Mouse (Mus musculus): ENCODE results near the gene Lmntd2. TPM values are rescaled to one million over a fixed set of nuclear protein-coding genes. Genes with fewer than 3 reads are reported as not detected.

The Lmntd2 gene
- polyA plus RNA-seq, 1 experiment: 0.26 TPM

DNA sequence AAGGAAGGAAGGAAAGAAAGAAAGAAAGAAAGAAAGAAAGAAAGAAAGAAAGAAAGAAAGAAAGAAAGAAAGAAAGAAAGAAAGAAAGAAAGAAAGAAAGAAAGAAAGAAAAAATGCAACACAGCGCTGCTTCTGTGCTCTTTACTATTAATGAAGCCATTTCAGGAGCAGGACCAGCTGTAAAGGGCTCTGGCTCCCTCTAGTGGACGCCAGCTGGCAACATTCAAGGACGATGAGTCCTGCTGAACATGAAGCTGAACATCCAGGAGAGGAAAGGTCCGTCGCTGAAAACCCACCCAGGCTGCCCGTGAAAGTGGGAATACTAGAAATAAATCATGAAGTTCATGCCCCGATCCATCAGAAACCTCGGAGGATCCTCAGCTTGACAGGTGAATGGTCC is 37.7 kb downstream of the Lmntd2 start:
- DNase-seq: peak; percentile 83 to 87
- 2% methylated on average over 8 of the region's 8 CpGs for WGBS
- Histone ChIP-seq H3K4me1 (ENCODE audit: control insufficient read depth, insufficient read depth, low read length) (peaks cover 5% of the 10 kb centered on the region; the same call in 1 of the 2 replicates), H3K4me3 (replicated peaks; ENCODE audit: insufficient read depth, low read depth, low read length) (no peak overlapping the region), H3K27ac (ENCODE audit: insufficient read depth, low read length) (no peak overlapping the region), H3K27me3 (ENCODE audit: control insufficient read depth, insufficient read depth, low read length) (no peaks in the 10 kb centered on the region)
- TF ChIP-seq CTCF (IDR thresholded peaks at IDR 0.05; ENCODE audit: borderline replicate concordance, insufficient read depth, low read depth, low read length): peak; percentile 97
- TF ChIP-seq POLR2A (IDR thresholded peaks at IDR 0.05; ENCODE audit: borderline replicate concordance, insufficient read depth, low read length): no peak

DNA sequence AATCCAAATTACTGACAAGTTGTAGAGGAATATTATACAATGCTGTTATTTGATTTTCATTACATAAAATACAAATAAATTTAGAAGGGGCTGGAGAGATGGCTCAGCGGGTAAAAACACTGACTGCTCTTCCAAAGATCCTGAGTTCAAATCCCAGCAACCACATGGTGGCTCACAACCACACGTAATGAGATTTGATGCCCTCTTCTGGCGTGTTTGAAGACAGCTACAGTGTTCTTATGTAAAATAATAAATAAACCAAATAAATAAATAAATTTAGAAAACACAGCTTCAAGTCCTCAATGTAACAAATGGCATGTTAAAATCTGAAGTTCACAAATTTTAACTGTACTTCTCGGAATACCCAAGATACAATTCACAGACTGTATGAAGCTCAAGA is 38.8 kb downstream of the Lmntd2 start:
- no peak overlapping the region for H3K4me3 ChIP-seq (replicated peaks; ENCODE audit: insufficient read depth, low read depth, low read length)
- H3K4me1 ChIP-seq (ENCODE audit: control insufficient read depth, insufficient read depth, low read length): peaks cover 5% of the 10 kb centered on the region; the same call in 1 of the 2 replicates
- H3K27me3 ChIP-seq (ENCODE audit: control insufficient read depth, insufficient read depth, low read length): no peaks in the 10 kb centered on the region
- TF ChIP-seq CTCF (IDR thresholded peaks at IDR 0.05; ENCODE audit: borderline replicate concordance, insufficient read depth, low read depth, low read length) (no peak), POLR2A (IDR thresholded peaks at IDR 0.05; ENCODE audit: borderline replicate concordance, insufficient read depth, low read length) (no peak)
- no peak overlapping the region for H3K27ac ChIP-seq (ENCODE audit: insufficient read depth, low read length)
- 81% methylated on average over 4 of the region's 4 CpGs for WGBS
- no peak for DNase-seq

- Histone ChIP-seq H3K27ac (ENCODE audit: insufficient read depth, low read length) (no peak overlapping the region), H3K27me3 (ENCODE audit: control insufficient read depth, insufficient read depth, low read length) (no peaks in the 10 kb centered on the region), H3K4me1 (ENCODE audit: control insufficient read depth, insufficient read depth, low read length) (peaks cover 9% of the 10 kb centered on the region; the same call in 1 of the 2 replicates), H3K4me3 (replicated peaks; ENCODE audit: insufficient read depth, low read depth, low read length) (peak overlapping the region; percentile 29)
- WGBS: 83% methylated on average over 5 of the region's 5 CpGs
- no peak for DNase-seq
- TF ChIP-seq CTCF (IDR thresholded peaks at IDR 0.05; ENCODE audit: borderline replicate concordance, insufficient read depth, low read depth, low read length) (no peak), POLR2A (IDR thresholded peaks at IDR 0.05; ENCODE audit: borderline replicate concordance, insufficient read depth, low read length) (no peak)
These were observed 40.5 kb downstream of the Lmntd2 start for GRCm38 (mm10) chr7:141173323-141173850.

- Histone ChIP-seq H3K27ac (ENCODE audit: insufficient read depth, low read length) (peak within 1 kb of the TSS; percentile 84), H3K4me1 (ENCODE audit: control insufficient read depth, insufficient read depth, low read length) (peaks cover 14% of the 10 kb centered on the region; the same call in 1 of the 2 replicates), H3K27me3 (ENCODE audit: control insufficient read depth, insufficient read depth, low read length) (no peaks in the 10 kb centered on the region), H3K4me3 (replicated peaks; ENCODE audit: insufficient read depth, low read depth, low read length) (peak within 1 kb of the TSS; percentile 84)
- under 1% methylated on average over 55 of the region's 55 CpGs for WGBS
- DNase-seq: peak; percentile 92 to 94
- TF ChIP-seq POLR2A (IDR thresholded peaks at IDR 0.05; ENCODE audit: borderline replicate concordance, insufficient read depth, low read length) (peak; percentile 98), CTCF (IDR thresholded peaks at IDR 0.05; ENCODE audit: borderline replicate concordance, insufficient read depth, low read depth, low read length) (no peak)
These were observed 41.5 kb downstream of the Lmntd2 start, which contains the start of gene Rnh1 for GRCm38 (mm10) chr7:141172116-141173006. Rnh1 (minus strand) TSS chr7:141172857.

DNA sequence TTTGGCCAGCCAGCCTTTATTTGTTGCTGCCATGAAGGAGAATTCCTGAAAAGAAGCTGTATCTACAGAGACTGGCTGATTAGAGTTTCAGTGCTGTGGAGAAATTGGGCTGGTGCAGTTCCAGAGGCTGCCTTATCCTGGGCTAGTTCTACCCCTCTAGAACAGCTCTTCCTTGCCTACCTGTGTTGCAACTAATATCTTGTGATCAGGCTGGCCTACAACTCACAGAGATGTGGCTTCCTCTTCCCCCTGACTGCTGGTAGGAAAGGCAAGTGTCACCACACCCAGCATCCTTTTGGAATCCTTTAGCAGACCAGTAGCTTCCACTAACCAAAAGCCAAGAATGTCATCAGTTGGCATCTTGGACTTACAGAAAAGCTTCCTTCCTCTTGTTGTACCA is 44.0 kb downstream of the Lmntd2 start:
- Histone ChIP-seq H3K4me3 (replicated peaks; ENCODE audit: insufficient read depth, low read depth, low read length) (no peak overlapping the region), H3K27me3 (ENCODE audit: control insufficient read depth, insufficient read depth, low read length) (no peaks in the 10 kb centered on the region), H3K27ac (ENCODE audit: insufficient read depth, low read length) (no peak overlapping the region), H3K4me1 (ENCODE audit: control insufficient read depth, insufficient read depth, low read length) (peaks cover 14% of the 10 kb centered on the region; the same call in 1 of the 2 replicates)
- TF ChIP-seq POLR2A (IDR thresholded peaks at IDR 0.05; ENCODE audit: borderline replicate concordance, insufficient read depth, low read length) (no peak), CTCF (IDR thresholded peaks at IDR 0.05; ENCODE audit: borderline replicate concordance, insufficient read depth, low read depth, low read length) (no peak)
- DNase-seq: no peak

DNA sequence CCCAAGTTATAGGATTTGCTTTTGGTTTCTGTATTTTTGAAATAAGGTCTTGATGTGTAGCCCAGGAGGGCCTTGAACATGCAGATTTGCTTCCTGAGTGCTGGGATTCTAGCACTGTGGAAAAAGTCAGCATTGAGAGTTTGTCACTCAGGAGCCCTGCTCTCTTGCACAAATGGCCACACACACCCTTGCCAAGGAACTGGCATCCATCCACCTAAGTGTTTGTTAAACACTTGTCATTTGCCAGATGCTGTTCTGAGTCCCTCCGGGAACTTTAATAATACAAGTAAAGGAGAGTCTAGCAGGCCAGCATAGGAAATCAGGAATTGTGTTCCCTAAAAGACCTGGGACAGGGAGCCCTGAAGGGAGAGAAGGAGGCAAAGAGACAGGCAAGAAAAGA is 44.6 kb downstream of the Lmntd2 start:
- TF ChIP-seq POLR2A (IDR thresholded peaks at IDR 0.05; ENCODE audit: borderline replicate concordance, insufficient read depth, low read length) (no peak), CTCF (IDR thresholded peaks at IDR 0.05; ENCODE audit: borderline replicate concordance, insufficient read depth, low read depth, low read length) (no peak)
- no peak for DNase-seq
- peaks cover 14% of the 10 kb centered on the region; the same call in 1 of the 2 replicates for H3K4me1 ChIP-seq (ENCODE audit: control insufficient read depth, insufficient read depth, low read length)
- WGBS: 24% methylated on average over 1 of the region's 1 CpGs
- H3K27me3 ChIP-seq (ENCODE audit: control insufficient read depth, insufficient read depth, low read length): no peaks in the 10 kb centered on the region
- no peak overlapping the region for H3K27ac ChIP-seq (ENCODE audit: insufficient read depth, low read length)
- no peak overlapping the region for H3K4me3 ChIP-seq (replicated peaks; ENCODE audit: insufficient read depth, low read depth, low read length)

DNA sequence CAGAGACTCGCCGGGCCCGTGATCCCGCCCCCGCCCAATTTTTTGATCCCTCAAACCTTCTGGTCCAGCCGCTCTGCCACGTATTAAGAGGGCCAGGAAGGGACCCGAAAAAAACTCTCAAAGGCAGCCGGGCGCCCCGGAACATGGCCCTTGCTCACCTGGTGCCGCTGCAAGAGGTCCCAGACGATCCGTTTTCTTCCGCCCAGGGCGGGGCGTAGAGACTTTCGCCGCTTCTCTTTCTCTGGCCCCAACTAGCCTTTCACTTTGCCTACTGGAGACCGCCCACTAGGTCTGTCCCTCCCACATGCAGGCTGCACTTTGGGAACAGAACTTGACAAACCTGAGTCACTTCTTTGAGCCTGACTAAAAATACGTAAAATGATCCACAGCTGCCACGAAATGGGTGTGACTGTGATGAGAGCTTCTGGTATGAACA is 45.3 kb downstream of the Lmntd2 start:
- no peaks in the 10 kb centered on the region for H3K27me3 ChIP-seq (ENCODE audit: control insufficient read depth, insufficient read depth, low read length)
- H3K4me1 ChIP-seq (ENCODE audit: control insufficient read depth, insufficient read depth, low read length): peaks cover 13% of the 10 kb centered on the region; the same call in 1 of the 2 replicates
- TF ChIP-seq POLR2A (IDR thresholded peaks at IDR 0.05; ENCODE audit: borderline replicate concordance, insufficient read depth, low read length): no peak
- H3K27ac ChIP-seq (ENCODE audit: insufficient read depth, low read length): no peak overlapping the region
- peak overlapping the region; percentile 30 for H3K4me3 ChIP-seq (replicated peaks; ENCODE audit: insufficient read depth, low read depth, low read length)
- 19% methylated on average over 22 of the region's 22 CpGs for WGBS
- peak; percentile 36 to 45 for DNase-seq

Measured in cerebellum, adult 2 months (tissue).